Mouse (Mus musculus) intestine, postnatal 0 days (tissue): ENCODE measurements around the gene Ampd1. TPM values are rescaled to one million over a fixed set of nuclear protein-coding genes. Genes with fewer than 3 reads are reported as not detected.

Experiments
- ATAC-seq: fragments of 200-750 bp; cut with Nextera tagmentation; 2 replicates; pipeline ENCODE4 v1.8.0; 2017; ENCODE audit warnings: mild to moderate bottlenecking, moderate TSS enrichment, moderate library complexity
- H3K27ac ChIP-seq: fragments of 300-500 bp; sonication (generic); 2 replicates; pipeline ENCODE4 v1.5.1; 2014; ENCODE audit warnings: mild to moderate bottlenecking, low read depth, low read length, moderate library complexity
- H3K27me3 ChIP-seq: fragments of 300-500 bp; sonication (generic); replicated peaks from 2 replicates; pipeline ENCODE4 v1.6.1; 2014; ENCODE audit warnings: low read length, mixed read lengths; ENCODE audit not compliant: control insufficient read depth, insufficient read depth
- H3K36me3 ChIP-seq: fragments of 300-500 bp; sonication (generic); 2 replicates; pipeline ENCODE4 v1.6.1; 2014; ENCODE audit warnings: mild to moderate bottlenecking, moderate library complexity; ENCODE audit not compliant: control insufficient read depth, insufficient read depth
- H3K4me1 ChIP-seq: fragments of 300-500 bp; sonication (generic); replicated peaks from 2 replicates; pipeline ENCODE4 v1.6.1; 2014; ENCODE audit warnings: antibody characterized with exemption, low read length, mixed read lengths; ENCODE audit not compliant: control insufficient read depth, insufficient read depth
- H3K4me2 ChIP-seq: fragments of 300-500 bp; sonication (generic); replicated peaks from 2 replicates; pipeline ENCODE4 v1.6.1; 2014; ENCODE audit warnings: low read depth, mild to moderate bottlenecking, moderate library complexity
- H3K4me3 ChIP-seq: fragments of 300-500 bp; sonication (generic); 2 replicates; pipeline ENCODE4 v1.5.1; 2014; ENCODE audit warnings: low read depth, low read length
- H3K9ac ChIP-seq: fragments of 300-500 bp; sonication (generic); 2 replicates; pipeline ENCODE4 v1.6.1; 2014; ENCODE audit warnings: mild to moderate bottlenecking, low read depth, low read length
- H3K9me3 ChIP-seq: fragments of 300-500 bp; sonication (generic); 2 replicates; pipeline ENCODE4 v1.6.1; 2016; ENCODE audit warnings: mixed run types; ENCODE audit not compliant: control insufficient read depth
- CTCF ChIP-seq: sonication (generic); IDR thresholded peaks from 2 replicates; pipeline ENCODE4 v1.5.1; 2016; ENCODE audit warnings: low read depth, mild to moderate bottlenecking, control low read depth, antibody characterized with exemption, moderate library complexity
- WGBS: fragments of 180-500 bp; shearing (Covaris S2); extraction: QIAGEN DNeasy Blood & Tissue Kit; methylation state at CpG from one replicate; pipeline ENCODE4 v1.1.7; 2014; 5-methylcytosine and 5-hydroxymethylcytosine counted together
- polyA plus RNA-seq: library from polyadenylated mRNA; unstranded; fragments of >200 nt; fragmentation: Nextera tagmentation; extraction: Ambion mirVana; gene quantifications from 2 replicates; pipeline ENCODE4 v1.2.1, GENCODE M21; 2015

Gene Ampd1
- polyA plus RNA-seq, 1 experiment from 2014 or later = not detected

- Histone ChIP-seq H3K27ac (no peak overlapping the region), H3K4me1 (0 out of 2 replicates have a peak, but pooled peaks cover 3% of the 10 kb centered on the region), H3K27me3 (no peaks in the 10 kb centered on the region), H3K9me3 (no peaks in the 10 kb centered on the region), H3K4me3 (no peak overlapping the region), H3K36me3 (no peaks in the 10 kb centered on the region), H3K4me2 (no peak overlapping the region), H3K9ac (no peak overlapping the region)
- TF ChIP-seq CTCF = no peak
- WGBS = 87% methylated on average over 3 of the region's 3 CpGs
- ATAC-seq = no peak
These were observed 49.8 kb downstream of the Ampd1 start for GRCm38 (mm10) chr3:103123636-103124035.

DNA sequence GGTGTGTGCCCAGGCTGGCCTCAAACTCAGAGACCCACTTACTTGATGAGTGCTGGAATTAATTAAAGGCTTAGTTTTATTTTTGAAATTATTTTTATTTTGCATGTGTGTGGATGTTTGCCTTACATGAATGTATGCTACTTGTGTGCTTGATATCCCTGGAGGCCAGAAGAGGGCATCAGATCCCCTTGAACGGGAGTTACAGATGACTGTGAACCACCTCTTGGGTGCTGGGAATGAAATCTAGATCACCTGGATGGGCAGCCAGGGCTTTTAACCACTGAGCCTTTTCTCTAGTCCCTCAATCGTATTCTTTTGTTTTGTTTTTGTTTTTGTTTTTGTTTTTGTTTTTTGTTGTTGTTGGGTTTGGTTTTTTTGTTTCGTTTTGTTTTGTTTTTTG lies 52.3 kb downstream of the Ampd1 start:
- Histone ChIP-seq H3K4me1 (0 out of 2 replicates have a peak, but pooled peaks cover 3% of the 10 kb centered on the region), H3K4me2 (no peak overlapping the region), H3K9ac (no peak overlapping the region), H3K9me3 (no peaks in the 10 kb centered on the region), H3K27me3 (no peaks in the 10 kb centered on the region), H3K36me3 (no peaks in the 10 kb centered on the region), H3K4me3 (no peak overlapping the region), H3K27ac (no peak overlapping the region)
- ATAC-seq = no peak
- WGBS = 98% methylated on average over 3 of the region's 3 CpGs
- 0 out of 2 replicates have a peak, but pooled peaks have one; percentile 13 for TF ChIP-seq CTCF

DNA sequence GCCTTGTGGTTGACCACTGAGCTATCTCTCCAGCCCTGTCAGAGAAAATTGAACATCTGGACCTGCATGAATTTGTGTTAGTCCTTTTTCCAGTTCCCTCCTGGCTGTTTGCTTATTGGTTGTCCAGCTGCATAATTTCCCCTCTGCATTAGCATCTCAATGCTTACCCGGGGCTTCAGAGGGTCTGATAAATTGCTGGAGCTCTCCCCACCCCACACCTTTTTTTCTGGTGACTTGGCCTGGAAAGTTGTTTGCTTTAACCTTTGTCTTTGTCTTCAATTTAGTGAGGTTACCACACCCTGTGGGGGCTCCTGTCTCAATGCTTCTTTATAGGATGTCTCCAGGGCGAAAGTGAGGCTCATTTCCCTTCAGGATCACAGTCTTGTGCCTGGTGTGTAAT lies 53.4 kb downstream of the Ampd1 start:
- Histone ChIP-seq H3K4me3 (no peak overlapping the region), H3K27ac (no peak overlapping the region), H3K4me1 (0 out of 2 replicates have a peak, but pooled peaks cover 3% of the 10 kb centered on the region), H3K9ac (no peak overlapping the region), H3K9me3 (no peaks in the 10 kb centered on the region), H3K4me2 (no peak overlapping the region), H3K27me3 (no peaks in the 10 kb centered on the region), H3K36me3 (no peaks in the 10 kb centered on the region)
- TF ChIP-seq CTCF = no peak
- 42% methylated on average over 2 of the region's 2 CpGs for WGBS
- ATAC-seq = no peak

- TF ChIP-seq CTCF = no peak
- H3K27me3 ChIP-seq = no peaks in the 10 kb centered on the region
- H3K4me3 ChIP-seq = no peak overlapping the region
- H3K9ac ChIP-seq = no peak overlapping the region
- no peaks in the 10 kb centered on the region for H3K36me3 ChIP-seq
- 0 out of 2 replicates have a peak, but pooled peaks cover 3% of the 10 kb centered on the region for H3K4me1 ChIP-seq
- WGBS = 69% methylated on average over 5 of the region's 5 CpGs
- no peaks in the 10 kb centered on the region for H3K9me3 ChIP-seq
- no peak for ATAC-seq
- no peak overlapping the region for H3K4me2 ChIP-seq
- H3K27ac ChIP-seq = no peak overlapping the region
These were observed 53.9 kb downstream of the Ampd1 start for GRCm38 (mm10) chr3:103127721-103128120.

DNA sequence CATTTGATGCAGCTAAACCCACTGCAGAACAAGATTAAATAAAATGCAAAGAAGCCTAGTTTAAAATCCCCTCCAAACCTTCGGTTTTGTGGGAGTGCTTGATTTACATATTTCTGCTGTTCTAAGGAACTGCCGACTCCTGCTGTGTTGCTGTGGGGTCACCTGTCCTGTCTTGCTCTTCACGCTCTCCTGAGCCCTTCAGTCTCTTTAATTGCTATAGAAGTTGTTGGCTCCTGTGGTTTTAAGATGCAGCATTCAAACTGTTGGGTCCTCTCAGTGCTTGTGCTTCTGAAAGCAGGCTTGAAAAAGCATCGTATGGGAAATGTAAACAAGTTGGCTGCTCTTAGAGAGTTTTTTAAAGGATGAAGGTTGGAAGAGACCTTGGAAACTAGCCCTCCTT lies 54.4 kb downstream of the Ampd1 start:
- no peaks in the 10 kb centered on the region for H3K9me3 ChIP-seq
- ATAC-seq = no peak
- no peaks in the 10 kb centered on the region for H3K36me3 ChIP-seq
- WGBS = 60% methylated on average over 4 of the region's 4 CpGs
- no peak overlapping the region for H3K27ac ChIP-seq
- TF ChIP-seq CTCF = no peak
- H3K4me3 ChIP-seq = no peak overlapping the region
- H3K9ac ChIP-seq = no peak overlapping the region
- H3K4me1 ChIP-seq = 0 out of 2 replicates have a peak, but pooled peaks cover 3% of the 10 kb centered on the region
- H3K27me3 ChIP-seq = no peaks in the 10 kb centered on the region
- no peak overlapping the region for H3K4me2 ChIP-seq

GRCm38 (mm10) chr3:103129367-103130159 lies 55.7 kb downstream of the Ampd1 start:
- H3K36me3 ChIP-seq = no peaks in the 10 kb centered on the region
- H3K4me2 ChIP-seq = no peak overlapping the region
- H3K27ac ChIP-seq = no peak overlapping the region
- no peak for ATAC-seq
- no peaks in the 10 kb centered on the region for H3K27me3 ChIP-seq
- no peaks in the 10 kb centered on the region for H3K9me3 ChIP-seq
- H3K4me3 ChIP-seq = no peak overlapping the region
- H3K4me1 ChIP-seq = 0 out of 2 replicates have a peak, but pooled peaks cover 3% of the 10 kb centered on the region
- WGBS = 74% methylated on average over 8 of the region's 8 CpGs
- no peak overlapping the region for H3K9ac ChIP-seq
- TF ChIP-seq CTCF = no peak
